Mouse (Mus musculus) midbrain, embryonic 12.5 days (tissue): ENCODE results near the gene Hao1. TPM values are rescaled to one million over a fixed set of nuclear protein-coding genes. Genes with fewer than 3 reads are reported as not detected.

Source experiments
- ATAC-seq: fragments of 200-750 bp; cut with Nextera tagmentation; 2 replicates; pipeline ENCODE4 v1.8.0; 2017; ENCODE audit warnings: low read depth, moderate TSS enrichment, moderate library complexity; ENCODE audit not compliant: low FRiP score
- H3K27ac ChIP-seq: fragments of 300-500 bp; sonication (generic); replicated peaks from 2 replicates; pipeline ENCODE4 v1.5.1; 2016; ENCODE audit warnings: mild to moderate bottlenecking
- H3K27me3 ChIP-seq: fragments of 300-500 bp; sonication (generic); 2 replicates; pipeline ENCODE4 v1.6.1; 2016; ENCODE audit warnings: mild to moderate bottlenecking
- H3K36me3 ChIP-seq: fragments of 300-500 bp; sonication (generic); 2 replicates; pipeline ENCODE4 v1.6.1; 2016
- H3K4me1 ChIP-seq: fragments of 300-500 bp; sonication (generic); 2 replicates; pipeline ENCODE4 v1.6.1; 2016
- H3K4me2 ChIP-seq: fragments of 300-500 bp; sonication (generic); replicated peaks from 2 replicates; pipeline ENCODE4 v1.6.1; 2016; ENCODE audit warnings: mild to moderate bottlenecking, moderate library complexity
- H3K4me3 ChIP-seq: fragments of 300-500 bp; sonication (generic); 2 replicates; pipeline ENCODE4 v1.5.1; 2016; ENCODE audit warnings: mild to moderate bottlenecking
- H3K9ac ChIP-seq: fragments of 300-500 bp; sonication (generic); replicated peaks from 2 replicates; pipeline ENCODE4 v1.6.1; 2016; ENCODE audit warnings: mild to moderate bottlenecking, moderate library complexity
- H3K9me3 ChIP-seq: fragments of 300-500 bp; sonication (generic); 2 replicates; pipeline ENCODE4 v1.6.1; 2016; ENCODE audit warnings: mild to moderate bottlenecking
- WGBS: fragments of 180-500 bp; shearing (Covaris S2); methylation state at CpG from one replicate; pipeline ENCODE4 v1.1.7; 2016; 5-methylcytosine and 5-hydroxymethylcytosine counted together
- polyA plus RNA-seq: library from polyadenylated mRNA; unstranded; fragments of >200 nt; fragmentation: Nextera tagmentation; extraction: Ambion mirVana; gene quantifications from 2 replicates; pipeline ENCODE4 v1.2.1, GENCODE M21; 2016

The Hao1 gene
- polyA plus RNA-seq, 1 experiment from 2014 or later, result not detected

DNA sequence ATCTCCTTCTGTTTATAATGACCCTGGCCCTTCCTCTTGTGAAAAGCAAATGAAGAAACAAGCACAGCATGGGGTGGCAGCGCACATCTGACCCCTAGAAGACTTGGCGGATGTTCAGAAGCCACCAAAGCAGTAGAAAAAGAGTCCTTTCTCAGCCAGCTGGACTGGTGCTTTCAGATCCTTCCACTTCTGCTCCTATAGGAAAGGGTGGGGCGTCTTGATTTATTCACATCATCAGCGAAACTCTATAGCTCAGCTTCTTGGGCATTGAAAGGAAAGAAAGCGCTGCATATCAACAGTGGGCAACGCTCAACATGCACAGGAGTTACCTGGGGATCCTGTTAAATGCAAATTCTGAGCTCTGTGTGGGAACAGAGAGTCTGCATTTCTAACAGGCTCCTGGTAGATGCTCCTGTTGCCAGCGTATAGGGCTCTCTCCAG is 98.1 kb downstream of the Hao1 start:
- Histone ChIP-seq H3K4me1 (no peaks in the 10 kb centered on the region), H3K4me3 (no peak overlapping the region), H3K36me3 (no peaks in the 10 kb centered on the region), H3K9me3 (no peaks in the 10 kb centered on the region), H3K4me2 (peak overlapping the region; percentile 21; the same call in 1 of the 2 replicates), H3K27me3 (no peaks in the 10 kb centered on the region), H3K27ac (no peak overlapping the region), H3K9ac (no peak overlapping the region)
- peak; percentile 60; the same call in 1 of the 2 replicates for ATAC-seq
- 15% methylated on average over 7 of the region's 7 CpGs for WGBS

GRCm38 (mm10) chr2:134452748-134453147 is 101.4 kb downstream of the Hao1 start:
- 82% methylated on average over 1 of the region's 1 CpGs for WGBS
- H3K4me3 ChIP-seq, result no peak overlapping the region
- H3K4me1 ChIP-seq, result no peaks in the 10 kb centered on the region

GRCm38 (mm10) chr2:134450976-134451375 is 103.2 kb downstream of the Hao1 start:
- 75% methylated on average over 1 of the region's 1 CpGs for WGBS
- no peak overlapping the region for H3K27ac ChIP-seq
- no peaks in the 10 kb centered on the region for H3K4me1 ChIP-seq
- no peak overlapping the region for H3K4me3 ChIP-seq
- no peaks in the 10 kb centered on the region for H3K27me3 ChIP-seq
- H3K9ac ChIP-seq, result no peak overlapping the region
- ATAC-seq, result no peak
- H3K36me3 ChIP-seq, result no peaks in the 10 kb centered on the region
- H3K4me2 ChIP-seq, result no peak overlapping the region
- no peaks in the 10 kb centered on the region for H3K9me3 ChIP-seq

More at GRCm38 (mm10) chr2:134452748-134453147, 101.4 kb downstream of the Hao1 start:
- no peak for ATAC-seq
- Histone ChIP-seq H3K9me3 (no peaks in the 10 kb centered on the region), H3K36me3 (no peaks in the 10 kb centered on the region), H3K27me3 (no peaks in the 10 kb centered on the region), H3K4me2 (no peak overlapping the region), H3K27ac (no peak overlapping the region), H3K9ac (no peak overlapping the region)

Other genes starting within 250 kb of the Hao1 start
- 71.0 and 83.7 TPM in 2 replicates for gene Tmx4, start 89.8 kb upstream of the Hao1 start, polyA plus RNA-seq
- 10.3 and 12.0 TPM in 2 replicates for gene Plcb1, start 231.7 kb upstream of the Hao1 start, polyA plus RNA-seq